Mouse (Mus musculus) bone marrow, adult 2 months (tissue): Measurements from ENCODE around the gene Endou.

Source experiments
- CTCF ChIP-seq: fragments of 200-500 bp; IDR thresholded peaks from 2 replicates; pipeline ENCODE4 v1.5.1; 2011; ENCODE audit warnings: low read length, control low read depth; ENCODE audit not compliant: control insufficient read depth, insufficient read depth
- POLR2A ChIP-seq: fragments of 200-500 bp; IDR thresholded peaks from 2 replicates; pipeline ENCODE4 v1.6.1; 2011; ENCODE audit warnings: low read depth, mild to moderate bottlenecking, control low read depth, low read length, borderline replicate concordance; ENCODE audit not compliant: control insufficient read depth

DNA sequence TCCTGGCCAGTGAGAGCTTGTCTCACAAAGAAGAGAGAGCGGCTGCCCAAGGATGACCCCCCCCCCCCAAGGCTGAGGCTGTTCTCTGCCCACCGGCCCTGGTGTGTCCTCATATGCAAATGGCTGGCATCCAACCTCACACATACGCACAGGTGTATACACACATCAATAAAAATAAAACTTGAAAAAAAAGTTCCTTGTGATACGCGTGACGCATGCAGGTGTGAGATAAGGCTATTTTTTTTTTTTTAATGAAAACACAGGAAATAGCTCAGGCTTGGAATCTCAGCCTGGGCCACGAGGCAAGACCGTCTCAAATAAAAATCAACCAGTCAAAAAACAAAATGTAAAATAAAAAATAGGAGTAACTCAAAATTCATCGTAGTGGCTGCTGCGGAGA lies 15.1 kb upstream of the Endou start:
- TF ChIP-seq CTCF (no peak), POLR2A (no peak)
